Mouse (Mus musculus): ENCODE measurements around the gene Snx10. TPM values are rescaled to one million over a fixed set of nuclear protein-coding genes. Genes with fewer than 3 reads are reported as not detected.

Gene Snx10
- 9.4 and 11.0 TPM in 2 replicates for polyA plus RNA-seq (2015; fragmentation: Nextera tagmentation; extraction: Ambion mirVana)

GRCm38 (mm10) chr6:51523807-51524320, at the start of gene Snx10:
Gene Snx10 (plus strand): TSS chr6:51523901.

Small RNAs within 50 kb of the gene (microRNA-seq; reads per million reads assigned to microRNA genes)
- gene Gm22914: not detected

Other genes starting within 250 kb of the Snx10 start
- 28.6 and 29.2 TPM in 2 replicates for gene Nfe2l3, start 91.2 kb upstream of the Snx10 start, polyA plus RNA-seq (2015; fragmentation: Nextera tagmentation; extraction: Ambion mirVana)
- 580 and 726 TPM in 2 replicates for gene Hnrnpa2b1, start 54.0 kb upstream of the Snx10 start, polyA plus RNA-seq (2015; fragmentation: Nextera tagmentation; extraction: Ambion mirVana)
- gene Cbx3, start 53.5 kb upstream of the Snx10 start, polyA plus RNA-seq (2015; fragmentation: Nextera tagmentation; extraction: Ambion mirVana): 189 and 237 TPM in 2 replicates

Measured in urinary bladder, postnatal 0 days (tissue).